Mouse (Mus musculus) hindbrain, embryonic 11.5 days (tissue): ENCODE results near the gene Herpud1. TPM values are rescaled to one million over a fixed set of nuclear protein-coding genes. Genes with fewer than 3 reads are reported as not detected.

Experiments
- ATAC-seq: fragments of 200-750 bp; cut with Nextera tagmentation; 2 replicates; pipeline ENCODE4 v1.8.0; 2017; ENCODE audit warnings: mild to moderate bottlenecking, moderate TSS enrichment, moderate library complexity; ENCODE audit not compliant: low FRiP score
- DNase-seq: peaks from one replicate; pipeline ENCODE4 v3.0.0-alpha.2; 2015; ENCODE audit warnings: low spot score
- H3K27ac ChIP-seq: fragments of 300-500 bp; sonication (generic); 2 replicates; pipeline ENCODE4 v1.5.1; 2014; ENCODE audit warnings: mild to moderate bottlenecking, low read depth, low read length
- H3K27me3 ChIP-seq: fragments of 300-500 bp; sonication (generic); 2 replicates; pipeline ENCODE4 v1.6.1; 2014; ENCODE audit warnings: mild to moderate bottlenecking, low read length, moderate library complexity, mixed read lengths; ENCODE audit not compliant: control insufficient read depth, insufficient read depth
- H3K36me3 ChIP-seq: fragments of 300-500 bp; sonication (generic); 2 replicates; pipeline ENCODE4 v1.6.1; 2014; ENCODE audit warnings: mild to moderate bottlenecking, low read length, moderate library complexity, mixed read lengths; ENCODE audit not compliant: control insufficient read depth, insufficient read depth
- H3K4me1 ChIP-seq: fragments of 300-500 bp; sonication (generic); replicated peaks from 2 replicates; pipeline ENCODE4 v1.6.1; 2014; ENCODE audit warnings: low read length, mixed read lengths; ENCODE audit not compliant: control insufficient read depth, insufficient read depth
- H3K4me2 ChIP-seq: fragments of 300-500 bp; sonication (generic); replicated peaks from 2 replicates; pipeline ENCODE4 v1.6.1; 2014; ENCODE audit warnings: mild to moderate bottlenecking, low read depth, low read length
- H3K4me3 ChIP-seq: fragments of 300-500 bp; sonication (generic); 2 replicates; pipeline ENCODE4 v1.5.1; 2014; ENCODE audit warnings: low read depth, low read length
- H3K9ac ChIP-seq: fragments of 300-500 bp; sonication (generic); 2 replicates; pipeline ENCODE4 v1.6.1; 2014; ENCODE audit warnings: low read depth, low read length
- H3K9me3 ChIP-seq: fragments of 300-500 bp; sonication (generic); 2 replicates; pipeline ENCODE4 v1.6.1; 2016; ENCODE audit warnings: low read length; ENCODE audit not compliant: control insufficient read depth
- WGBS: fragments of 180-500 bp; shearing (Covaris S2); extraction: QIAGEN DNeasy Blood & Tissue Kit; methylation state at CpG from one replicate; pipeline ENCODE4 v1.1.7; 2014; 5-methylcytosine and 5-hydroxymethylcytosine counted together
- polyA plus RNA-seq: library from polyadenylated mRNA; unstranded; fragments of >200 nt; fragmentation: Nextera tagmentation; extraction: Ambion mirVana; gene quantifications from 2 replicates; pipeline ENCODE4 v1.2.1, GENCODE M21; 2014

The Herpud1 gene
- polyA plus RNA-seq, 1 experiment from 2014 or later = 60.8 TPM

DNA sequence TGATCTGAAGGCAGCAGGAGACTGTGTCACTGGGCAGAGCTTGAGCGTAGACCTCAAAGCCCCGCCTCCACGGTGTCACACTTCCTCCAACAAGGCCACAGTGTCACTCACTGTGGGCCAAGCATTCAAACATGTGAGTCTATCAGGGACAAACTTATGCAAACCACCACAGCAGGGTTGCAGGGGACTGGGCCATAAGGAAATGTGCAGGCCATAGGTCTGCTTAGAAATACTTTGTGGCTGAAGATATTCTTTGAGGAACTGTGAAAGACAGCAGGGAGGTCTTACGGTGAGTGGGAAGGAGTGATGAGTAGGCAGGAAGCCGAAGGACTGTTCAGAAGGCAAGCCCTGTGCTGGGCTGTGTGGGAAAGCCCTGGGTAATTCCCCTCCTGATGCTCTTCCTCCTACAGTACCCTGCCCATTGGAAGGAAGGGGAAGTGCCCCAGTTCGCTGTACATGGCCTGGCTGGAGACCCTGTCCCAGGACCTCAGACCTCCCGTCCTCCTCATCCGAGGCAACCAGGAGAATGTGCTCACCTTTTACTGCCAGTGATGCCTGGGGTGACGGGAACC lies 20.7 kb upstream of the Herpud1 start:
- Histone ChIP-seq H3K4me3 (no peak overlapping the region), H3K27me3 (no peaks in the 10 kb centered on the region), H3K4me1 (no peaks in the 10 kb centered on the region), H3K9me3 (no peaks in the 10 kb centered on the region), H3K4me2 (no peak overlapping the region), H3K9ac (no peak overlapping the region), H3K27ac (no peak overlapping the region), H3K36me3 (no peaks in the 10 kb centered on the region)
- ATAC-seq = no peak
- WGBS = 86% methylated on average over 9 of the region's 9 CpGs
- no peak for DNase-seq

GRCm38 (mm10) chr8:94370839-94371238 lies 15.4 kb upstream of the Herpud1 start:
- Histone ChIP-seq H3K36me3 (no peaks in the 10 kb centered on the region), H3K27ac (no peak overlapping the region), H3K9ac (no peak overlapping the region), H3K4me3 (no peak overlapping the region), H3K4me1 (no peaks in the 10 kb centered on the region), H3K27me3 (no peaks in the 10 kb centered on the region), H3K9me3 (no peaks in the 10 kb centered on the region), H3K4me2 (no peak overlapping the region)
- no peak for DNase-seq
- WGBS = 76% methylated on average over 5 of the region's 5 CpGs
- no peak for ATAC-seq

GRCm38 (mm10) chr8:94372955-94373599 lies 13.2 kb upstream of the Herpud1 start:
- Histone ChIP-seq H3K27me3 (no peaks in the 10 kb centered on the region), H3K4me1 (no peaks in the 10 kb centered on the region), H3K4me2 (no peak overlapping the region), H3K36me3 (no peaks in the 10 kb centered on the region), H3K9me3 (no peaks in the 10 kb centered on the region), H3K4me3 (no peak overlapping the region), H3K27ac (no peak overlapping the region), H3K9ac (no peak overlapping the region)
- ATAC-seq (no peak), DNase-seq (no peak)
- WGBS = 81% methylated on average over 6 of the region's 6 CpGs

DNA sequence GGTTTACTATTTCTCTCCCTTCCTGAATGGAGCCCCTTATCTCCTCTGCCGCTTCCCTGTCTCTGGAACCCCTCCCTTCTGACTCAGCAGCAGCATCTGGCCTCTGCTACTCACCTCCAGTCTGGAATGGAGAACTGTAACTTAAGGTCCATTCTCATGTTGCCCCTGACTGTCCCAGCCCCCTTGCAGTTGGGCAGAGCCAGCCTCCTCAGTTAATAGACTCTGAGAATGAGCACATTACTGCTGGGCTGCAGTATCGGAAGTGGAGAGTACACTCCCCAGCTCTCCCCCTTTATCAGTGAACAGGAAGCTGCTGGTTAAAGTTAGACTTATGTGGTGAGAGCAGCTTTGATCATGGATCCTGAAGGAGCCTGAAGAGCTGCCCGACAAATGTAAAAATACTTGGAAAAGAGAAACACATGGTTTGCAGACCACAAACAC lies 10.7 kb upstream of the Herpud1 start:
- Histone ChIP-seq H3K9me3 (no peaks in the 10 kb centered on the region), H3K4me2 (no peak overlapping the region), H3K27me3 (no peaks in the 10 kb centered on the region), H3K9ac (no peak overlapping the region), H3K4me3 (no peak overlapping the region), H3K4me1 (no peaks in the 10 kb centered on the region), H3K27ac (no peak overlapping the region), H3K36me3 (no peaks in the 10 kb centered on the region)
- DNase-seq (no peak), ATAC-seq (no peak)
- 77% methylated on average over 3 of the region's 3 CpGs for WGBS

GRCm38 (mm10) chr8:94376176-94376575 lies 10.1 kb upstream of the Herpud1 start:
- WGBS = 92% methylated on average over 3 of the region's 3 CpGs
- Histone ChIP-seq H3K27ac (no peak overlapping the region), H3K36me3 (no peaks in the 10 kb centered on the region), H3K4me1 (no peaks in the 10 kb centered on the region), H3K9ac (no peak overlapping the region), H3K27me3 (no peaks in the 10 kb centered on the region), H3K4me3 (no peak overlapping the region), H3K4me2 (no peak overlapping the region), H3K9me3 (no peaks in the 10 kb centered on the region)
- DNase-seq (no peak), ATAC-seq (no peak)

DNA sequence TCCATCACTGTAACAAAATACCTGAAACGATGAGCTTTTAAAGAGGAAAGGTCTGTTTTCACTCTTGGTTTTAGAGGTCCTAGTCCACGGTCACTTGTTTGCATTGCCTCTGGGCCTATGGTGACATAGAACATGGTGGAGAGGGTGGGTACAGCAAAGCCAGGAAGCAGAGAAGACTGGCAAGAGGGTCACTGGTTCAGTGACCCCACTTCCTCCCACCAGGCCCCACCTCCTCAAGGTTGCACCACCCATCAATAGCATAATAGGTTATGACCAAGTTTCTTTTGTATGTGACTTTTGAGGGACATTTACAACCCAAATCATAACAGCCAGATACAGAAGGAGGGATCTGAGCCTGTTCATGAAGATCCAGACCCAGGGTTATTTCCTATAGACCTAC lies 9.7 kb upstream of the Herpud1 start:
- ATAC-seq = no peak

GRCm38 (mm10) chr8:94377031-94377430 lies 9.2 kb upstream of the Herpud1 start:
- WGBS = 83% methylated on average over 4 of the region's 4 CpGs

More for the DNA sequence above, 9.7 kb upstream of the Herpud1 start:
- H3K9ac ChIP-seq = no peak overlapping the region
- 90% methylated on average over 2 of the region's 2 CpGs for WGBS
- H3K27me3 ChIP-seq = no peaks in the 10 kb centered on the region
- H3K4me2 ChIP-seq = no peak overlapping the region
- DNase-seq = no peak
- H3K4me1 ChIP-seq = no peaks in the 10 kb centered on the region
- H3K36me3 ChIP-seq = no peaks in the 10 kb centered on the region
- H3K27ac ChIP-seq = no peak overlapping the region
- no peaks in the 10 kb centered on the region for H3K9me3 ChIP-seq
- H3K4me3 ChIP-seq = no peak overlapping the region

GRCm38 (mm10) chr8:94377714-94378205 lies 8.5 kb upstream of the Herpud1 start:
- Histone ChIP-seq H3K9ac (no peak overlapping the region), H3K27ac (no peak overlapping the region), H3K27me3 (no peaks in the 10 kb centered on the region), H3K9me3 (no peaks in the 10 kb centered on the region), H3K4me1 (no peaks in the 10 kb centered on the region), H3K4me3 (no peak overlapping the region), H3K4me2 (no peak overlapping the region), H3K36me3 (no peaks in the 10 kb centered on the region)
- WGBS = 68% methylated on average over 11 of the region's 11 CpGs
- DNase-seq (no peak), ATAC-seq (no peak)

More at GRCm38 (mm10) chr8:94377031-94377430, 9.2 kb upstream of the Herpud1 start:
- DNase-seq (no peak), ATAC-seq (no peak)
- Histone ChIP-seq H3K4me2 (no peak overlapping the region), H3K4me3 (no peak overlapping the region), H3K27me3 (no peaks in the 10 kb centered on the region), H3K27ac (no peak overlapping the region), H3K36me3 (no peaks in the 10 kb centered on the region), H3K9me3 (no peaks in the 10 kb centered on the region), H3K4me1 (no peaks in the 10 kb centered on the region), H3K9ac (no peak overlapping the region)
